Mouse (Mus musculus) ES-Bruce4 (cell line): ENCODE data around the gene Cacna2d1. TPM values are rescaled to one million over a fixed set of nuclear protein-coding genes. Genes with fewer than 3 reads are reported as not detected.
A peak's percentile ranks its signal among the peaks of the same experiment; 100 is the strongest.

Experiments used
- H3K27ac ChIP-seq: 2 replicates; pipeline ENCODE4 v1.5.1; 2012; ENCODE audit warnings: low read length, inconsistent platforms; ENCODE audit not compliant: insufficient read depth
- H3K27me3 ChIP-seq: 2 replicates; pipeline ENCODE4 v1.6.1; 2012; ENCODE audit warnings: mild to moderate bottlenecking, low read length, inconsistent platforms; ENCODE audit not compliant: control insufficient read depth, poor library complexity, insufficient read depth, severe bottlenecking
- H3K36me3 ChIP-seq: 2 replicates; pipeline ENCODE4 v1.6.1; 2012; ENCODE audit warnings: inconsistent platforms, mild to moderate bottlenecking, low read length, moderate library complexity; ENCODE audit not compliant: control insufficient read depth, poor library complexity, insufficient read depth, severe bottlenecking
- H3K4me1 ChIP-seq: one replicate; pipeline ENCODE4 v1.8.1; 2011; ENCODE audit warnings: low read length; ENCODE audit not compliant: control insufficient read depth, insufficient read depth
- H3K4me3 ChIP-seq: 2 replicates; pipeline ENCODE4 v1.5.1; 2011; ENCODE audit warnings: low read depth, mild to moderate bottlenecking, low read length
- H3K9ac ChIP-seq: 2 replicates; pipeline ENCODE4 v1.6.1; 2012; ENCODE audit warnings: low read depth, mild to moderate bottlenecking, inconsistent platforms; ENCODE audit not compliant: poor library complexity, severe bottlenecking
- H3K9me3 ChIP-seq: replicated peaks from 2 replicates; pipeline ENCODE4 v1.6.1; 2012; ENCODE audit warnings: mild to moderate bottlenecking, low read length, inconsistent platforms; ENCODE audit not compliant: control insufficient read depth, poor library complexity, insufficient read depth, severe bottlenecking
- CTCF ChIP-seq: IDR thresholded peaks from one replicate; pipeline ENCODE4 v1.8.1; 2011; ENCODE audit warnings: low read depth, low read length
- EP300 ChIP-seq: IDR thresholded peaks from 2 replicates; pipeline ENCODE4 v1.6.1; 2011; ENCODE audit warnings: low read depth, low read length; ENCODE audit not compliant: insufficient read depth
- POLR2A ChIP-seq: IDR thresholded peaks from one replicate; pipeline ENCODE4 v1.8.1; 2011; ENCODE audit warnings: low read length; ENCODE audit not compliant: insufficient read depth
- polyA plus RNA-seq: library from polyadenylated mRNA; stranded (reverse); fragments of >200 nt; gene quantifications from 2 replicates; pipeline ENCODE4 v1.2.4, GENCODE M21; 2011; ENCODE audit warnings: low read depth; ENCODE audit not compliant: missing spikeins, insufficient read depth, insufficient read length

The Cacna2d1 gene
- polyA plus RNA-seq: 8.0 and 8.2 TPM in 2 replicates

- Histone ChIP-seq H3K27ac (no peak within 1 kb of the TSS), H3K27me3 (peaks cover 4% of the 10 kb centered on the region), H3K9me3 (no peaks in the 10 kb centered on the region)
Observed at GRCm38 (mm10) chr5:15934376-15935233, at the start of gene Cacna2d1. Cacna2d1 (plus strand) TSS chr5:15934691.

DNA sequence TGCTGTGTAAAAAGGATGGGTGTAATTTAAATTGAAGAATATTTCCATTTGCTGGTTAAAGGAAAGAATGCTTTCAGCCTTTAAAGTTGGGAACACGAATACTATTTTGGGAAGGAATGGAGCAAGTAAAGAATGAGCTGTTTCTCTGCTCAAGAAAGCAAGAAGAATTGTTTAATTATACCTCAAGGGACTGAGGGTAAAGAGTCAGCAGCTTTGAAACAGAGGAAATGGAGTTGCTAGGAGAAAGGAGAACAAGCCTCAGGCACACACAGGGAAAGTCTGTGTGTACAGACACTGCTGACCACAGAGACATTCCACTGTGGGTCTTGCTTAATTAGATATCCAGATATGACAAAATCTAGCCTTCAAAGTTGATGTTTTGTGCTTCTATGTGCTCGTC, 39.4 kb upstream of the Cacna2d1 start:
- Histone ChIP-seq H3K36me3 (no peaks in the 10 kb centered on the region), H3K4me3 (no peak overlapping the region), H3K9me3 (no peaks in the 10 kb centered on the region), H3K27me3 (no peaks in the 10 kb centered on the region), H3K27ac (no peak overlapping the region), H3K4me1 (no peaks in the 10 kb centered on the region), H3K9ac (no peak overlapping the region)
- no peak for TF ChIP-seq POLR2A

More at GRCm38 (mm10) chr5:15934376-15935233, at the start of gene Cacna2d1:
- TF ChIP-seq POLR2A: no peak
- no peak for TF ChIP-seq EP300
- no peak for TF ChIP-seq CTCF
- H3K36me3 ChIP-seq: no peaks in the 10 kb centered on the region
- H3K4me1 ChIP-seq: no peaks in the 10 kb centered on the region
- H3K4me3 ChIP-seq: peak within 1 kb of the TSS; percentile 90
- peak within 1 kb of the TSS; percentile 93 for H3K9ac ChIP-seq

DNA sequence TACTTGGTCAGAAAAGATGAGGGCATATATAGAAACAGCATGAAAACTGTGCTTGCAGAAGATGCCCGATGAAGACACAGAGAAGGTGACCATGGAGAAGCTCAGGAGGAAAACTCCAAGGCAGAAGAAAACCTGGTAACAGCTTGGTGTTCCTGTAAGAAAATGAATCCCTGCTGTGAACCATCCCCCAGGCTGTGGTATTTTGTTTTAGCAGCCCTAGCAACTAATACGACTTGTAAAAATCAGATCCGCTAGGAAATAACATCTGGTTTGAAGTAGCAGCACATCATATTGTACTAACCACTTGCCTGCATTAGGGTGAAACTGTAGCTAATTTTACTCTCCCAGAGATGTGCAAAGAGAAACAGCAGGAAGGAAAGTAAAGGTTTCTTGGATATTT, 37.8 kb upstream of the Cacna2d1 start:
- no peak overlapping the region for H3K9ac ChIP-seq
- no peak overlapping the region for H3K27ac ChIP-seq
- no peaks in the 10 kb centered on the region for H3K27me3 ChIP-seq
- no peak overlapping the region for H3K4me3 ChIP-seq
- H3K9me3 ChIP-seq: peaks cover 9% of the 10 kb centered on the region; the same call in 1 of the 2 replicates
- no peaks in the 10 kb centered on the region; the same call in 1 of the 2 replicates for H3K36me3 ChIP-seq
- no peak for TF ChIP-seq CTCF
- no peak for TF ChIP-seq EP300
- TF ChIP-seq POLR2A: no peak
- H3K4me1 ChIP-seq: no peaks in the 10 kb centered on the region

GRCm38 (mm10) chr5:15906446-15906845, 28.0 kb upstream of the Cacna2d1 start:
- no peaks in the 10 kb centered on the region for H3K36me3 ChIP-seq
- H3K27me3 ChIP-seq: no peaks in the 10 kb centered on the region
- H3K9me3 ChIP-seq: no peaks in the 10 kb centered on the region
- H3K4me1 ChIP-seq: peaks cover 2% of the 10 kb centered on the region
- no peak overlapping the region for H3K4me3 ChIP-seq
- no peak overlapping the region for H3K27ac ChIP-seq
- H3K9ac ChIP-seq: no peak overlapping the region
- TF ChIP-seq POLR2A (no peak), EP300 (no peak), CTCF (no peak)

DNA sequence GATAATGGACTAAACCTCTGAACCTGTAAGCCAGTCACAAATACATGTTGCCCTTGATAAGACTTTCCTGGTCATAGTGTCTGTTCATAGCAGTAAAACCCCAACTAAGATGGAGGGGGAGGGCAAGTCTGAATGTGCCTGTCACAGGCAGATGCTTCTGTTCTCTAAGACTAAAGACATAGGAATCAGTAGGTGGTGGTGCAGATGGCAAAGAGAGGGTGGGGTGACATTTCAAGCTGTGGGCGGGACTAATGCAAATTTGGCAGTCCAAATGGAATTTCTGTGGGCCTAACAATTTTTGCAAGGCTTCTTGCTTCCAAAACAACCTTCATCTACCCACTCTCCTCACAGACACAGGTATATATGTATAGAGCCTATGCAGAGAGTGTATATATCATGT, 19.6 kb upstream of the Cacna2d1 start:
- H3K9me3 ChIP-seq: no peaks in the 10 kb centered on the region

GRCm38 (mm10) chr5:15928506-15928905, 6.0 kb upstream of the Cacna2d1 start:
- Histone ChIP-seq H3K4me1 (no peaks in the 10 kb centered on the region), H3K4me3 (no peak overlapping the region), H3K9ac (no peak overlapping the region), H3K27me3 (peaks cover 3% of the 10 kb centered on the region; the same call in 1 of the 2 replicates), H3K36me3 (no peaks in the 10 kb centered on the region), H3K27ac (no peak overlapping the region), H3K9me3 (no peaks in the 10 kb centered on the region)
- TF ChIP-seq CTCF: no peak
- TF ChIP-seq EP300: no peak
- TF ChIP-seq POLR2A: no peak

More for the DNA sequence above, 19.6 kb upstream of the Cacna2d1 start:
- Histone ChIP-seq H3K27me3 (no peaks in the 10 kb centered on the region), H3K4me1 (no peaks in the 10 kb centered on the region), H3K36me3 (no peaks in the 10 kb centered on the region), H3K27ac (no peak overlapping the region), H3K4me3 (no peak overlapping the region), H3K9ac (no peak overlapping the region)
- TF ChIP-seq POLR2A: no peak
